Mouse (Mus musculus) spleen, postnatal 10 days (tissue): Measurements from ENCODE around the gene Prr19.
"Not testable (repeated sequence)": the region's sequence is repeated elsewhere in the genome, so short reads cannot be mapped to it uniquely, and the experiment has no call there.

Source experiments
- DNase-seq, 2 experiments: peaks; one replicate each; pipeline ENCODE4 v3.0.0; 2021 to 2022; ENCODE audit warnings: low spot score in 2 of 2

Gene Prr19

DNA sequence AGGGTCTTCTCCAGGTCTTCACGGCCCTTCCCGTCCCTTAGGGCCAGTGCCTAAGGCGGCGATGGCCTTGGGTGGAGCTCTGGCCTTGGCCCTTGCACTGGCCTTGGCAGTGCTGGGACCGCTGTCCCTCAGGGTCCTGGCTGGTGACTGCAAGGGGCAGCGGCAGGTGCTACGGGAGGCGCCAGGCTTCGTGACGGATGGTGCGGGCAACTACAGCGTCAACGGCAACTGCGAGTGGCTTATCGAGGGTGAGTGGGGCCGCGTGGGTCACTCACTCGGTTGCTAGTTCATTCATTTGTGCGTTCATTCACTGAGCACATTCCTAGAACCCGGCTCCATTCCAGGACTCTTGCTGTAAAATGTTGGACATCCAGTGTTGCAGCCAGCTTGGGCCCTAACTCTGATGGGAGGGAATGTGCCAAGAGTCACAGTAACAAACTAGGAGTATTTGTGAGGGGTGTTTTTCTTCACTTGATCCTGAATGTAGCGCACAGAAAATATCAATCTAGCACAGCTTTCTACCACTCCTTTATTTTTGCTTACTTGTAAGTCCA is 16.3 kb downstream of the Prr19 start:
- DNase-seq: no peak

- no peak for DNase-seq
Measured at GRCm38 (mm10) chr7:25322058-25322484, 20.9 kb downstream of the Prr19 start.

DNA sequence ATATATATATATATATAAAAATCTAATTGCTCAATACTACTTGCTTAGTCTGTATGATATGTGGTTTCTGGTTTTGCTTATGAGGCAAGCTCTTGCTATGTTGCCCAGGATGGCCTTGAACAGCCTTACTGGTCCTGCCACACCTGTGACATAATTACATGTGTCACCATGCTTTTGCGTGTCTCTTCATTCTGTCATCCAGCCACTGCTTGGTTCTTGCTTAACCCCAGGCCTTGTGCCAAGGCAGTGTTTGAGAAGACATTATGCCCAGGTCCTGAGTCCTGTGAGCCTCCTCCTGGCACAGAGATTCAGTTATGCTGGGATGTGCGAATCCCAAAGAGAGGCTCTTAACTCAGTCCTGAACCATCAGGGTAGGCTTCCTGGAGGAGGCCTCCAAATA is 22.0 kb downstream of the Prr19 start:
- DNase-seq: no peak

DNA sequence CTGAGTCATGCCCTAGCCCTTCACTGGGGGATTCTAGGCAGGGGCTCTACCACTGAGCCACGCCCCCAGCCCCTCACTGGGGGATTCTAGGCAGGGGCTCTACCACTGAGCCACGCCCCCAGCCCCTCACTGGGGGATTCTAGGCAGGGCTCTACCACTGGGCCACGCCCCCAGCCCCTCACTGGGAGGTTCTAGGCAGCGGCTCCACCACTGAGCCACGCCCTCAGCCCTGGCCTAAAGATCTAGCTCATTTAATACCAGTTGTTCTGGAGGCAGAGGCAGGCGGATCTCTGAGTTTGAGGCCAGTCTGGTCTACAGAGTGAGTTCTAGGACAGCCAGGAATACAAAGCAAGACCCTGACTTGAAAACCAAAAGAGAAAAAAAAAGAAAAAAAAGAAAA is 24.2 kb downstream of the Prr19 start:
- DNase-seq: not testable (repeated sequence)

DNA sequence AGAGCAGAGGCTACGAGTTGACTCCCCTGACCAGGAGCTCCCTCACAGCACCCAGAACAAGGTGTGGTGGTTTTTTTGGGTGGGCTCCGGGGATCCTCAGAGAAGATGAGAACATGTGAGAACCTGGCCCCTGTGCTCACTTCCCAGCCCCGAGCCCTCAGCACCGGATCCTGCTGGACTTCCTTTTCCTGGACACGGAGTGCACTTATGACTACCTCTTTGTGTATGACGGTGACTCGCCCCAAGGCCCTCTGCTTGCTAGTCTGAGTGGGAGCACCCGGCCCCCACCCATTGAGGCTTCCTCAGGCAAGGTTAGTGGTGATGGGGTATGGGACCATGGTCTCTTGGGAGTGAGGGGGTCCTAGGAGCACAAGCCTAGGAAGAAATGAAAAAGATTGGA is 25.0 kb downstream of the Prr19 start:
- DNase-seq: no peak

GRCm38 (mm10) chr7:25333596-25334307 is 32.5 kb downstream of the Prr19 start:
- DNase-seq: peak; percentile 63 to 84

GRCm38 (mm10) chr7:25334472-25334871 is 33.3 kb downstream of the Prr19 start:
- DNase-seq: no peak

DNA sequence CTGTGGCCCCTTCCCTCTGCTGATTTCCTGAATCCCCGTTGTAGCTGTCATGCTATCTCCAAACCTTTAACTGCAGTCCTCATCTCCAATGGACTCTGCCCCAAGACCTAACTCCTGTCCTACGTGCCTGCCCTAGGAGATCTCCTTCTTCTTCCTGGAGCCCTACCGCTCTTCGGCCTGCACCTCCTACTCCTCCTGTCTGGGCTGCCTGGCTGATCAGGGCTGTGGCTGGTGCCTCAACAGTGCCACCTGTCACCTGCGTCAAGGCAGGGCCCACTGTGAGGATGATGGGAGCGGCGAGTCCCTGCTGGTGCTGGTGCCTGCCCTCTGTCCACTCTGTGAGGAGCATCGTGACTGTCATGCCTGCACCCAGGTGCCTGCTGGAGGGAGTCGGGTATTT is 38.1 kb downstream of the Prr19 start:
- no peak for DNase-seq

DNA sequence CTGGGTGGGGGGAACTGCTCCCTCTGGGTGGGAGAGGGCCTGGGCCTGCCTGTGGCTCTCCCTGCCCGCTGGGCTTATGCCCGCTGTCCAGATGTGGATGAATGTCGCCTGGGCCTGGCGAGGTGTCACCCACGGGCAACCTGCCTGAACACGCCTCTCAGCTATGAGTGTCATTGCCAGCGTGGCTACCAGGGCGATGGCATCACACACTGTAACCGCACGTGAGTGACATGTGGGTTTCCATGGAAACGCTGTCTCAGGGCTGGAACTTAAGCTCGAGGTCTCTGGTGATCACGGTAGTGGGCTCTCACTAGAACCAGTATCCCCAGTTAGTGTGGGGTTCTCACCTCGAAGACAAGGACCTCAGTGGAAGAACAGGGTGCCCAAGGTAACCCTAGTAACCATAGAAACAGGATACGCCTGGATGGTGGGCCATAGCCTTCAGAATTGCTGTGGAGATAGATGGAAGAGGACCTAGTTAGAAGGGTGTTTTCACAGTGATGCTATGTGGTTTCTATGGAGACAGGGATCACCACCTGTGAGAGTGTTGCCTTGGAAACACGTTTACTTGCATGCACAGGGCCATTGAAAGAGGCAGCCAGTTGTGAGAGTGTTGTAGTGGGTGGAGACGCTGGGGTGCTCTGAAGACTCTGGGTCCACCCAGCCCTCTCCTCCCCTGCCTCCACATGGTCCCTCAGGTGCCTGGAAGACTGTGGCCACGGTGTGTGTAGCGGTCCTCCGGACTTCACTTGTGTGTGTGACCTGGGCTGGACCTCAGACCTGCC is 40.0 kb downstream of the Prr19 start:
- DNase-seq: no peak

GRCm38 (mm10) chr7:25348861-25349260 is 47.6 kb downstream of the Prr19 start:
- no peak for DNase-seq
